Mouse (Mus musculus): Measurements from ENCODE around the gene Mrps21. TPM values are rescaled to one million over a fixed set of nuclear protein-coding genes. Genes with fewer than 3 reads are reported as not detected.
A peak's percentile ranks its signal among the peaks of the same experiment; 100 is the strongest.
"Not testable (repeated sequence)": the region's sequence is repeated elsewhere in the genome, so short reads cannot be mapped to it uniquely, and the experiment has no call there.

Mrps21 gene
- polyA plus RNA-seq, 1 experiment, result 142 TPM

DNA sequence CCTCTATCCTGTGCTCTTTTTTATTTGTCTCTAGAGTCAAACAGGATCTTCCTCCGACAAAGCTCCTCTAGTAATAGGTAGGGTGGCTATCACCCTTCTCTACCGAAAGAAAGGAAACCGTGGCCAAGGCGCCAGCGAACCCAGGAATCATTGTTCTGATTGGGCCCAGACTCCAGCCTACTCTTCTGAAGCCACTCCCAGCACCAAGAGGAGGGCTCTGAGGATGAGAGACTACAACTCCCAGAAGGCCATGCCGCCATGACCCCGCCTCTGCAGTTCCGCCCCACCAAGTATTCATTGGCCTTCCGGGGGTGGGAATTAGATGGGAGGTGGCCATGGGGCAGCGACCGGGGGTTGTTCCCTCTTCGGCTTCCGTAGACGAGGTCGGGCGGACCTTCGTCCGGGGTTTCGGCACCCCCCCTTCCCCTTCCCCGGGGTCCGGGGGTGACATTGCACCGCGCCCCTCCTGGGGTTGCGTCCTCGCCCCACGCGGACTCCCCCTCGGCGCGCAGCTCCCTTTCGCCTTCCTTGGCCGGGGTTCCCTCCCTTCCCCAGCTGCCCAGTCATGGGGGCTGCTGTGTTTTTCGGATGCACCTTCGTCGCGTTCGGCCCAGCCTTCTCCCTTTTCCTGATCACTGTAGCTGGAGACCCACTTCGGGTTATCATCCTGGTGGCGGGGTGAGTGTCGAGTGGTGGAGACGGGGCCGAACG is 22.4 kb upstream of the Mrps21 start, which contains the start of gene Aph1a:
TSS of gene Aph1a (plus strand) at position 364 of the 711 bp plus-strand sequence.
- peak within 1 kb of the TSS; percentile 45; the same call in 1 of the 2 replicates for H3K27ac ChIP-seq (ENCODE audit: insufficient read depth, low read length)
- TF ChIP-seq POLR2A (IDR thresholded peaks at IDR 0.05; ENCODE audit: insufficient read depth, low read length) (peak; percentile 13), EP300 (IDR thresholded peaks at IDR 0.05; ENCODE audit: insufficient read depth, low read depth, low read length) (0 out of 2 replicates have a peak, but pooled peaks have one; percentile 4)

DNA sequence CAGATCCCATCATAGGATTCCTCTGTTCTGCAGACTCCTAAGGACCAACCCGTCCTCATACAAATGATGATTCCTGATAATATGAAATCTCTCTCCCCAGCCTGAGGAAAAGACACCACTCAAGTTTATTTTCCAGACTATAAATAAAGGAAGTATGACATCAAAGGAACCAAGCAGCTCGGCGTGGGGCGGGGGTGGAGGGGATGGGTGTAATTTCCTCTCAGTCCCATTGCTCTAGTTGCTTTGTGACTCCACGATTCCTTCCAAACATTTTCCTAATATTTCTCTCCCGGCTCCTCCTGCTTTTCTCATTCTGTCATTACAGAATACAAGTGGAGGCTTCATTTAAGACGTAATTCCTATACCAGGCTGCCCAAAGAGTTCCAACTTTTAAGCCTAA is 21.8 kb upstream of the Mrps21 start:
- TF ChIP-seq EP300 (IDR thresholded peaks at IDR 0.05; ENCODE audit: insufficient read depth, low read depth, low read length) (no peak), POLR2A (IDR thresholded peaks at IDR 0.05; ENCODE audit: insufficient read depth, low read length) (no peak), CTCF (IDR thresholded peaks at IDR 0.05; ENCODE audit: low read depth, low read length) (no peak)
- H3K27me3 ChIP-seq (ENCODE audit: control insufficient read depth, insufficient read depth, low read length, poor library complexity, severe bottlenecking), result no peaks in the 10 kb centered on the region
- peaks cover 11% of the 10 kb centered on the region for H3K4me1 ChIP-seq (ENCODE audit: control insufficient read depth, insufficient read depth, low read length)
- H3K9me3 ChIP-seq (replicated peaks; ENCODE audit: control insufficient read depth, insufficient read depth, low read length, poor library complexity, severe bottlenecking), result no peaks in the 10 kb centered on the region
- H3K4me3 ChIP-seq (ENCODE audit: low read depth, low read length), result no peak overlapping the region
- H3K27ac ChIP-seq (ENCODE audit: insufficient read depth, low read length), result peak overlapping the region; percentile 45; the same call in 1 of the 2 replicates
- H3K9ac ChIP-seq (ENCODE audit: low read depth, poor library complexity, severe bottlenecking), result peak overlapping the region; percentile 51; the same call in 1 of the 2 replicates
- no peaks in the 10 kb centered on the region; the same call in 1 of the 2 replicates for H3K36me3 ChIP-seq (ENCODE audit: control insufficient read depth, insufficient read depth, low read length, poor library complexity, severe bottlenecking)

More for the DNA sequence above, 22.4 kb upstream of the Mrps21 start, which contains the start of gene Aph1a:
- H3K9me3 ChIP-seq (replicated peaks; ENCODE audit: control insufficient read depth, insufficient read depth, low read length, poor library complexity, severe bottlenecking); H3K27me3 ChIP-seq (ENCODE audit: control insufficient read depth, insufficient read depth, low read length, poor library complexity, severe bottlenecking); H3K36me3 ChIP-seq (ENCODE audit: control insufficient read depth, insufficient read depth, low read length, poor library complexity, severe bottlenecking): not testable (repeated sequence)
- Histone ChIP-seq H3K9ac (ENCODE audit: low read depth, poor library complexity, severe bottlenecking) (peak within 1 kb of the TSS; percentile 97), H3K4me1 (ENCODE audit: control insufficient read depth, insufficient read depth, low read length) (peaks cover 11% of the 10 kb centered on the region), H3K4me3 (ENCODE audit: low read depth, low read length) (peak within 1 kb of the TSS; percentile 66)

DNA sequence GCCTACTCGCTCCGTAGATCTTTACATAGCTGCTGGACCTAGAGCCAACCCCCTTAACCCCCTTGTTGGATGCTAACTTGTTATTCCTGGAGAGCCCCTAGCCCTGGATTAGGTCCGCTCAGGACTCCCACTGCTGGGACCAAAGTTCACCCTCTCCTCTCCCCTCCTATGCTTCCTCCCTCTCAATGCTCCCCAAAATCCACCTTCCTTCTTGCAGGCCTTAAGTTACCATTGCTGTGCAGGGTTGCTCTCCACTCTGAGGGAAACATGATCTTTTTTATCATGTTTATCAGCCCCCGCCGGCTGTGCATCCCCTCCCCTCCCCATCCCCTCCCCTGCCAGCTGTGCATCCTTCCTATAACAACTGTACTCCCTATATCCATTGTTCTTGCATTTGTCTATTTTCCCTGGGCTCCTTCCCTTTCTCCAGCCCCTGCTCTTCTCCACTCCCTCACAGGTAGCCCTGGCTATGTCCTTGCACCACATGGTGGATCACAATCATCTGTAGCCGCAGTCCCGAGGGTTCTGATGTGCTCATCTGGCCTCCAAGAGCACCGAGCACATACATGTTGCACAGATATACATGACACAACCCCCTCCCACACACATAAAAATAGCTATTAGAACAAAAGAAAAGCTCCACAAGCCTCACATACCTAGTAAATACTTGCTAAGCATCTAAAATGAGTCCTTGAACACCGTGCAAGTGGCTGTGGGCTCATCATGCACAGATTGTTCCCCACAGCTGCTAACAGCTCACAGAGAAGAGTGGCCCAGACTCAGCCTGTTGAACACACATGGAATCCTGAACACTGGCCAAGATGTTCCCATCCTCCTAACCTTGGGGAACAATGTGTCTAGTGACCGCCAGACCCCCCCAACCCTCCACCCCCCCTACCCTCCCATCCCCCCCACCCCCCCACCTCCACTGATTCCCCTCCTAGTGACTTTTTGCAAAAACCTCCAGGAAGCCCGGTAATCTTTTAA is 21.0 kb upstream of the Mrps21 start:
- H3K4me3 ChIP-seq (ENCODE audit: low read depth, low read length), result peak overlapping the region; percentile 57
- no peak for TF ChIP-seq CTCF (IDR thresholded peaks at IDR 0.05; ENCODE audit: low read depth, low read length)
- no peak for TF ChIP-seq POLR2A (IDR thresholded peaks at IDR 0.05; ENCODE audit: insufficient read depth, low read length)
- 0 out of 2 replicates have a peak, but pooled peaks have one; percentile 24 for TF ChIP-seq EP300 (IDR thresholded peaks at IDR 0.05; ENCODE audit: insufficient read depth, low read depth, low read length)
- H3K9ac ChIP-seq (ENCODE audit: low read depth, poor library complexity, severe bottlenecking), result peak overlapping the region; percentile 52

DNA sequence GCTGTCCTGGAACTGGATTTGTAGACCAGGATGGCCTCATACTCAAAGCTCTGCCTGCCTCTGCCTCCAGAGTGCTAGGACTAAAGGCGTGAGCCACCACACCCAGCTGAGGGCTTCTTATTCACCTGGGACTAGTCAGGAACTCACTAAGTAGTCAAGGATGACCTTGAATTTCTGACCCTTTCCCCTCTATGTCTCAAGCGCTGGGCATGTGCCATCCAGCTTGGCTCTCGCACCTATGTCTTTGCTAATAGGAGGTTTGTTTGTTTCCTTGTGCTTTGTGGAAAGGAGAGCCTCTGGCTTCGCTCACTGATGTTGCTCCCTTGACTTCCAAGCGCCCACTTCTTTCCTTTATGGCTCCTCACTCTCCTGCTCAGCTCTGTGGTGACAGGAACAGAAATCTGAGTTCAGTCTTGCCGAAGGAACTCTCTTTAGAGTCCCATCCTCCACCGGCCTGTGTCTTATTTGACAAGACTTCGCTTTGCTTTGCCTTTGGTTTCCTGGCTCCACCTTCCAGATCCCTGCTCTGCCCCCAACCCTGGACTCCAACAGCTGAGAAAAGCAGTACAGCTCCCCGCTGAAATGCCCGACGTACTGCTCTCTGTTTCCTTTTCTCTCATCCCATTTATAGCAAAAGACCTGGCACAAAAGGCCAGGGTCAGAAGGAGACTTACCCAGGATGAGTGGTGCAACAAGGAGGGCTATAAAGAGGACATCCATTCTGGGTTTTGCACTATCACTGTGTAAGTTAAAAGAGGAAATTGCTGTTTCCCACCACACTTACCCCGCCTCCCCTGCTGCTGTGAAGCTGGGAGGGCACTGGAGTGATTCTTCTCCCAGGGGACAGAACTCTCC is 20.1 kb upstream of the Mrps21 start, which contains the start of gene BC028528:
TSS of gene BC028528 (minus strand) at position 795 of the 855 bp plus-strand sequence.
- Histone ChIP-seq H3K4me1 (ENCODE audit: control insufficient read depth, insufficient read depth, low read length) (peaks cover 11% of the 10 kb centered on the region), H3K27ac (ENCODE audit: insufficient read depth, low read length) (peak within 1 kb of the TSS; percentile 96), H3K9ac (ENCODE audit: low read depth, poor library complexity, severe bottlenecking) (peak within 1 kb of the TSS; percentile 52), H3K27me3 (ENCODE audit: control insufficient read depth, insufficient read depth, low read length, poor library complexity, severe bottlenecking) (no peaks in the 10 kb centered on the region), H3K9me3 (replicated peaks; ENCODE audit: control insufficient read depth, insufficient read depth, low read length, poor library complexity, severe bottlenecking) (no peaks in the 10 kb centered on the region), H3K36me3 (ENCODE audit: control insufficient read depth, insufficient read depth, low read length, poor library complexity, severe bottlenecking) (no peaks in the 10 kb centered on the region), H3K4me3 (ENCODE audit: low read depth, low read length) (peak within 1 kb of the TSS; percentile 57)
- no peak for TF ChIP-seq EP300 (IDR thresholded peaks at IDR 0.05; ENCODE audit: insufficient read depth, low read depth, low read length)
- TF ChIP-seq POLR2A (IDR thresholded peaks at IDR 0.05; ENCODE audit: insufficient read depth, low read length), result no peak
- TF ChIP-seq CTCF (IDR thresholded peaks at IDR 0.05; ENCODE audit: low read depth, low read length), result no peak

More for the DNA sequence above, 21.0 kb upstream of the Mrps21 start:
- H3K36me3 ChIP-seq (ENCODE audit: control insufficient read depth, insufficient read depth, low read length, poor library complexity, severe bottlenecking), result no peaks in the 10 kb centered on the region; the same call in 1 of the 2 replicates
- peak overlapping the region; percentile 96 for H3K27ac ChIP-seq (ENCODE audit: insufficient read depth, low read length)
- H3K9me3 ChIP-seq (replicated peaks; ENCODE audit: control insufficient read depth, insufficient read depth, low read length, poor library complexity, severe bottlenecking), result no peaks in the 10 kb centered on the region
- no peaks in the 10 kb centered on the region for H3K27me3 ChIP-seq (ENCODE audit: control insufficient read depth, insufficient read depth, low read length, poor library complexity, severe bottlenecking)
- H3K4me1 ChIP-seq (ENCODE audit: control insufficient read depth, insufficient read depth, low read length), result peaks cover 11% of the 10 kb centered on the region

DNA sequence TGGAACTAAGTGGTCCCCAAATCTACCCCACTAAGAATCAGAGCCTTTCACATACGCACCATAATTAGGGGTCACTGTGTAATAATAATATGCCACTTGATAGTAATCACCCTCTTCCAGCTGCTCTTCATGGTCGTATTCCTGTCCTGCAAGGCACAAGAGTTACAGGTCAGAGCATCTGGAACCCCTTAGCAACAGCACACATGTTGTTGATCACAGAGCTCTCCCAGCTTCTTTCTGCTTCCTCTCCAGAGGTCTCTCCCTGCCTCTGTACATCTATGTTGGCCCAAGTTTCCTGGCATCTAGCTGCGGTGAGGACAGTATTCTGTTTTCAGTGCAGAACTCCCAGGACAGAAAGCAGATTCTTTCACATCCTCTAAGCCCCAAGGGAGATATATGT is 18.3 kb upstream of the Mrps21 start:
- no peak for TF ChIP-seq EP300 (IDR thresholded peaks at IDR 0.05; ENCODE audit: insufficient read depth, low read depth, low read length)
- no peak for TF ChIP-seq CTCF (IDR thresholded peaks at IDR 0.05; ENCODE audit: low read depth, low read length)
- no peak for TF ChIP-seq POLR2A (IDR thresholded peaks at IDR 0.05; ENCODE audit: insufficient read depth, low read length)
- Histone ChIP-seq H3K27ac (ENCODE audit: insufficient read depth, low read length) (no peak overlapping the region), H3K4me3 (ENCODE audit: low read depth, low read length) (no peak overlapping the region), H3K9ac (ENCODE audit: low read depth, poor library complexity, severe bottlenecking) (no peak overlapping the region), H3K36me3 (ENCODE audit: control insufficient read depth, insufficient read depth, low read length, poor library complexity, severe bottlenecking) (no peaks in the 10 kb centered on the region), H3K9me3 (replicated peaks; ENCODE audit: control insufficient read depth, insufficient read depth, low read length, poor library complexity, severe bottlenecking) (no peaks in the 10 kb centered on the region), H3K4me1 (ENCODE audit: control insufficient read depth, insufficient read depth, low read length) (peaks cover 6% of the 10 kb centered on the region), H3K27me3 (ENCODE audit: control insufficient read depth, insufficient read depth, low read length, poor library complexity, severe bottlenecking) (no peaks in the 10 kb centered on the region)

Data from ES-Bruce4 (cell line).